Mouse (Mus musculus) layer of hippocampus, adult 2 months (tissue): ENCODE data around the gene Faf1. TPM values are rescaled to one million over a fixed set of nuclear protein-coding genes. Genes with fewer than 3 reads are reported as not detected.

Experiments used
- DNase-seq, 2 experiments: peaks; one replicate each; pipeline ENCODE4 v3.0.0; 2022; ENCODE audit warnings: low spot score in 2 of 2
- H3K27ac ChIP-seq: fragments of 200-600 bp; 2 replicates; pipeline ENCODE4 v1.8.1; 2022
- H3K4me3 ChIP-seq: fragments of 200-600 bp; 2 replicates; pipeline ENCODE4 v1.8.1; 2022; ENCODE audit warnings: mild to moderate bottlenecking
- CTCF ChIP-seq: fragments of 200-600 bp; conservative IDR thresholded peaks from 2 replicates; pipeline ENCODE4 v1.8.1; 2022; ENCODE audit warnings: antibody characterized with exemption, mild to moderate bottlenecking, moderate library complexity
- total RNA-seq, 2 experiments: library from RNA; stranded (reverse); gene quantifications; 2 replicates each; pipeline ENCODE4 v1.2.3; 2021

Faf1 gene
- total RNA-seq, 2 experiments from 2014 or later: 26.8 to 27.6 TPM

- Histone ChIP-seq H3K4me3 (no peak overlapping the region), H3K27ac (no peak overlapping the region)
- TF ChIP-seq CTCF: peak; percentile 62
- no peak for DNase-seq
Measured at GRCm38 (mm10) chr4:109930445-109930844, 254.1 kb downstream of the Faf1 start.

GRCm38 (mm10) chr4:109930935-109931334 is 254.5 kb downstream of the Faf1 start:
- TF ChIP-seq CTCF: no peak
- Histone ChIP-seq H3K4me3 (no peak overlapping the region), H3K27ac (no peak overlapping the region)
- DNase-seq: no peak

GRCm38 (mm10) chr4:109936557-109936956 is 260.2 kb downstream of the Faf1 start:
- no peak overlapping the region for H3K4me3 ChIP-seq
- no peak for TF ChIP-seq CTCF
- no peak for DNase-seq

GRCm38 (mm10) chr4:109939291-109939690 is 262.9 kb downstream of the Faf1 start:
- Histone ChIP-seq H3K4me3 (no peak overlapping the region), H3K27ac (no peak overlapping the region)
- TF ChIP-seq CTCF: no peak
- DNase-seq: no peak

More at GRCm38 (mm10) chr4:109936557-109936956, 260.2 kb downstream of the Faf1 start:
- H3K27ac ChIP-seq: no peak overlapping the region

- Histone ChIP-seq H3K27ac (no peak overlapping the region), H3K4me3 (no peak overlapping the region)
- DNase-seq: no peak
- TF ChIP-seq CTCF: no peak
Measured at GRCm38 (mm10) chr4:109945554-109945953, 269.2 kb downstream of the Faf1 start.

GRCm38 (mm10) chr4:109949307-109949706 is 272.9 kb downstream of the Faf1 start:
- Histone ChIP-seq H3K4me3 (no peak overlapping the region), H3K27ac (no peak overlapping the region)
- TF ChIP-seq CTCF: no peak
- DNase-seq: no peak

GRCm38 (mm10) chr4:109953509-109953908 is 277.1 kb downstream of the Faf1 start:
- Histone ChIP-seq H3K4me3 (no peak overlapping the region), H3K27ac (no peak overlapping the region)
- no peak for DNase-seq
- no peak for TF ChIP-seq CTCF

GRCm38 (mm10) chr4:109960201-109960935 is 284.0 kb downstream of the Faf1 start:
- no peak overlapping the region for H3K4me3 ChIP-seq
- DNase-seq: no peak
- no peak for TF ChIP-seq CTCF
- no peak overlapping the region for H3K27ac ChIP-seq

GRCm38 (mm10) chr4:109963570-109964279 is 287.3 kb downstream of the Faf1 start:
- no peak overlapping the region for H3K27ac ChIP-seq
- no peak overlapping the region for H3K4me3 ChIP-seq
- DNase-seq: no peak
- no peak for TF ChIP-seq CTCF

- no peak for TF ChIP-seq CTCF
- Histone ChIP-seq H3K4me3 (no peak overlapping the region), H3K27ac (no peak overlapping the region)
- no peak for DNase-seq
Measured at GRCm38 (mm10) chr4:109969561-109969960, 293.2 kb downstream of the Faf1 start.

GRCm38 (mm10) chr4:109973991-109974654 is 297.7 kb downstream of the Faf1 start:
- no peak for DNase-seq
- peak overlapping the region; percentile 11; the same call in 1 of the 2 replicates for H3K4me3 ChIP-seq
- TF ChIP-seq CTCF: no peak

GRCm38 (mm10) chr4:109974655-109975380 is 298.4 kb downstream of the Faf1 start:
- DNase-seq: no peak
- Histone ChIP-seq H3K4me3 (peak overlapping the region; percentile 11; the same call in 1 of the 2 replicates), H3K27ac (no peak overlapping the region)
- TF ChIP-seq CTCF: no peak

More at GRCm38 (mm10) chr4:109973991-109974654, 297.7 kb downstream of the Faf1 start:
- no peak overlapping the region for H3K27ac ChIP-seq
